Mouse (Mus musculus): Measurements from ENCODE around the gene Ttc4. TPM values are rescaled to one million over a fixed set of nuclear protein-coding genes. Genes with fewer than 3 reads are reported as not detected.

Gene Ttc4
- total and polyA plus RNA-seq, 3 experiments, result 54.8 TPM; not detected in 1

DNA sequence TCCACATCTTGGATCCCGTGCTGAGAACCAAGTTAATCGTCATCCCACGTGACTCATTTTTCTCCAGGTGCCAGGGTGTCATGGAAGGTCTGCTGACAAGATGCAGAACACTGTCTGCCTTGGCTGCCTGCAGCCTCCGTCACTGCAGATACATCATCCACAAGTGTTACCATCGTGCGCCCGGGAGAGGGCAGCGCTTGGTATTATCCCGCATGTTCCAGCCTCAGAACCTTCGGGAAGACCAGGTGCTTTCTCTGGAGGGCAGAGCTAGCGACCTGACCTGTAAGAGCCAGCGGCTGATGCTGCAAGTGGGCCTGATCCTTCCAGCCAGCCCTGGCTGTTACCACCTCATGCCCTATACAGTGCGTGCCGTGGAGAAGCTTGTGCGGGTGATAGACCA lies 25.7 kb downstream of the Ttc4 start:
- peaks cover 2% of the 10 kb centered on the region for H3K79me2 ChIP-seq (ENCODE audit: control insufficient read depth, insufficient read depth, low read length, poor library complexity)
- H3K27me3 ChIP-seq (ENCODE audit: control insufficient read depth in 1 of 2, insufficient read depth in 2 of 2, low read length in 2 of 2), result no peaks in the 10 kb centered on the region
- H3K27ac ChIP-seq (ENCODE audit: control insufficient read depth, low read depth, low read length), result no peak overlapping the region
- peaks cover 0 to 16% of the 10 kb centered on the region in 2 experiments; a peak in 1 of 4 replicates for H3K36me3 ChIP-seq (ENCODE audit: control insufficient read depth in 1 of 2, insufficient read depth in 2 of 2, low read length in 2 of 2)
- no peak for DNase-seq (ENCODE audit: low read depth, low spot score)
- H3K9ac ChIP-seq (ENCODE audit: control insufficient read depth, low read depth, low read length, poor library complexity, severe bottlenecking), result no peak overlapping the region
- H3K4me3 ChIP-seq (ENCODE audit: control insufficient read depth in 1 of 2, insufficient read depth in 1 of 2, low read depth in 2 of 2, low read length in 2 of 2), result no peak overlapping the region
- peaks cover 11 to 17% of the 10 kb centered on the region in 2 experiments; a peak in 3 of 4 replicates for H3K4me1 ChIP-seq (ENCODE audit: control insufficient read depth in 1 of 2, insufficient read depth in 2 of 2, low read length in 2 of 2)
- TF ChIP-seq MAFK (IDR thresholded peaks at IDR 0.05; ENCODE audit: borderline replicate concordance, low read depth, low read length) (no peak), MYB (IDR thresholded peaks at IDR 0.05; ENCODE audit: low read depth, low read length) (no peak), MYC (IDR thresholded peaks at IDR 0.05; ENCODE audit: low read depth, low read length) (no peak), MXI1 (IDR thresholded peaks at IDR 0.05; ENCODE audit: low read depth, low read length) (no peak), POLR2AphosphoS2 (IDR thresholded peaks at IDR 0.05; ENCODE audit: low read length) (no peak), BHLHE40 (IDR thresholded peaks at IDR 0.05; ENCODE audit: borderline replicate concordance, low read depth, low read length) (no peak), NELFE (IDR thresholded peaks at IDR 0.05; ENCODE audit: low read depth, low read length) (no peak), USF1 (IDR thresholded peaks at IDR 0.05; ENCODE audit: low read depth, low read length) (no peak), MEF2A (IDR thresholded peaks at IDR 0.05; ENCODE audit: extremely low read depth, insufficient replicate concordance, low read depth, low read length, poor library complexity, severe bottlenecking) (no peak), CTCF (IDR thresholded peaks at IDR 0.05 in 2 of 3, conservative IDR thresholded peaks at IDR 0.05 in 1 of 3; ENCODE audit: control insufficient read depth in 1 of 3, insufficient read depth in 1 of 3, low read depth in 2 of 3, low read length in 3 of 3, poor library complexity in 1 of 3, severe bottlenecking in 1 of 3) (no peak), CHD2 (IDR thresholded peaks at IDR 0.05; ENCODE audit: low read length) (no peak), MAX (IDR thresholded peaks at IDR 0.05; ENCODE audit: low read length) (no peak), TAL1 (IDR thresholded peaks at IDR 0.05; ENCODE audit: low read length) (no peak), JUND (IDR thresholded peaks at IDR 0.05; ENCODE audit: low read depth, low read length) (no peak), MAZ (IDR thresholded peaks at IDR 0.05; ENCODE audit: low read depth, low read length) (no peak), GATA1 (IDR thresholded peaks at IDR 0.05; ENCODE audit: low read depth, low read length) (no peak)
- H3K9me3 ChIP-seq (replicated peaks; ENCODE audit: insufficient read depth, low read length), result no peaks in the 10 kb centered on the region

DNA sequence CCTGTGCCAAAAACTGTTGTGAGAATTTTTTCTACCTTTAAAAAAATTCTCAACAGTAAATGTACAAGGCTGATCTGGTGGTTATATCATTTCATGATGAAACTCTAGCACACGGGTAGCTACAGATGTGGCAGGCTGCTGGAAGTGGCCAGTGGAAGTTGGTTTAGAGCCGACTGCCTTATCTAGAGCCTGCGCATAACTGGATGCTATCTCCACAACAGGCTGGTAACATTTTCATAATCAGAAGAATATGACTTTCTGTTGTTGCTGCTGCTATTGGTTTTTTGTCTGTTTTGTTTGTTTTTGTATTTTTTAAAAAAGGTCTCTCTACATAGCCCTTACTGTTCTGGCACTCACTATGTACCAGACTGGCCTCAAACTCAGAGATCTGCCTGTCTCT lies 26.2 kb downstream of the Ttc4 start:
- peak in 1 of 2 experiments; percentile 24; a peak in 2 of 4 replicates for TF ChIP-seq EP300 (IDR thresholded peaks at IDR 0.05; ENCODE audit: low read depth in 1 of 2, low read length in 2 of 2)
- TF ChIP-seq GATA1 (IDR thresholded peaks at IDR 0.05; ENCODE audit: low read depth, low read length), result peak; percentile 55; the same call in 1 of the 2 replicates
- TF ChIP-seq MXI1 (IDR thresholded peaks at IDR 0.05; ENCODE audit: low read depth, low read length), result no peak
- TF ChIP-seq TAL1 (IDR thresholded peaks at IDR 0.05; ENCODE audit: low read length), result no peak
- TF ChIP-seq ETS1 (IDR thresholded peaks at IDR 0.05; ENCODE audit: low read depth, low read length), result peak; percentile 18; the same call in 1 of the 2 replicates
- TF ChIP-seq GABPA (IDR thresholded peaks at IDR 0.05; ENCODE audit: low read depth, low read length), result no peak
- 0 out of 2 replicates have a peak, but pooled peaks have one; percentile 45 for TF ChIP-seq TBP (IDR thresholded peaks at IDR 0.05; ENCODE audit: low read depth, low read length)
- peak; percentile 59; the same call in 1 of the 2 replicates for TF ChIP-seq NRF1 (IDR thresholded peaks at IDR 0.05; ENCODE audit: insufficient read depth, low read depth, low read length, poor library complexity, severe bottlenecking)
- peak; percentile 44 for DNase-seq (ENCODE audit: low read depth, low spot score)
- Histone ChIP-seq H3K27ac (ENCODE audit: control insufficient read depth, low read depth, low read length) (0 out of 2 replicates have a peak overlapping the region, but pooled peaks have one; percentile 1), H3K4me1 (ENCODE audit: control insufficient read depth in 1 of 2, insufficient read depth in 2 of 2, low read length in 2 of 2) (peaks cover 11 to 17% of the 10 kb centered on the region in 2 experiments; a peak in 3 of 4 replicates), H3K36me3 (ENCODE audit: control insufficient read depth in 1 of 2, insufficient read depth in 2 of 2, low read length in 2 of 2) (peaks cover 0 to 16% of the 10 kb centered on the region in 2 experiments; a peak in 1 of 4 replicates), H3K27me3 (ENCODE audit: control insufficient read depth in 1 of 2, insufficient read depth in 2 of 2, low read length in 2 of 2) (no peaks in the 10 kb centered on the region), H3K79me2 (ENCODE audit: control insufficient read depth, insufficient read depth, low read length, poor library complexity) (peaks cover 2% of the 10 kb centered on the region), H3K4me3 (ENCODE audit: control insufficient read depth in 1 of 2, insufficient read depth in 1 of 2, low read depth in 2 of 2, low read length in 2 of 2) (peak overlapping the region in 1 of 2 experiments; percentile 77; a peak in 2 of 4 replicates), H3K9ac (ENCODE audit: control insufficient read depth, low read depth, low read length, poor library complexity, severe bottlenecking) (peak overlapping the region; percentile 0; the same call in 1 of the 2 replicates), H3K9me3 (replicated peaks; ENCODE audit: insufficient read depth, low read length) (no peaks in the 10 kb centered on the region)
